Mouse (Mus musculus) kidney, postnatal 0 days (tissue): ENCODE data around the gene AI481877. TPM values are rescaled to one million over a fixed set of nuclear protein-coding genes. Genes with fewer than 3 reads are reported as not detected.
A peak's percentile ranks its signal among the peaks of the same experiment; 100 is the strongest.

Experiments used
- ATAC-seq: fragments of 200-750 bp; cut with Nextera tagmentation; replicated peaks from 2 replicates; pipeline ENCODE4 v1.8.0; 2017; ENCODE audit warnings: low read depth, moderate number of reproducible peaks, moderate TSS enrichment, moderate library complexity; ENCODE audit not compliant: low FRiP score
- DNase-seq: peaks from one replicate; pipeline ENCODE4 v3.0.0-alpha.2; 2016; ENCODE audit warnings: low spot score
- H3K27ac ChIP-seq: fragments of 300-500 bp; sonication (generic); 2 replicates; pipeline ENCODE4 v1.5.1; 2014; ENCODE audit warnings: mild to moderate bottlenecking
- H3K27me3 ChIP-seq: fragments of 300-500 bp; sonication (generic); 2 replicates; pipeline ENCODE4 v1.6.1; 2014; ENCODE audit warnings: low read length, mixed read lengths; ENCODE audit not compliant: insufficient read depth
- H3K36me3 ChIP-seq: fragments of 300-500 bp; sonication (generic); 2 replicates; pipeline ENCODE4 v1.6.1; 2014; ENCODE audit warnings: low read length, mixed read lengths; ENCODE audit not compliant: insufficient read depth
- H3K4me1 ChIP-seq: fragments of 300-500 bp; sonication (generic); replicated peaks from 2 replicates; pipeline ENCODE4 v1.6.1; 2014; ENCODE audit warnings: antibody characterized with exemption, low read length, mixed read lengths; ENCODE audit not compliant: insufficient read depth
- H3K4me2 ChIP-seq: fragments of 300-500 bp; sonication (generic); 2 replicates; pipeline ENCODE4 v1.6.1; 2014; ENCODE audit warnings: mild to moderate bottlenecking, low read length, moderate library complexity, mixed read lengths
- H3K4me3 ChIP-seq: fragments of 300-500 bp; sonication (generic); replicated peaks from 2 replicates; pipeline ENCODE4 v1.5.1; 2014; ENCODE audit warnings: low read depth, low read length
- H3K9ac ChIP-seq: fragments of 300-500 bp; sonication (generic); 2 replicates; pipeline ENCODE4 v1.6.1; 2014; ENCODE audit warnings: low read depth, low read length
- H3K9me3 ChIP-seq: fragments of 300-500 bp; sonication (generic); replicated peaks from 2 replicates; pipeline ENCODE4 v1.6.1; 2016; ENCODE audit warnings: low read length, inconsistent platforms, mixed read lengths
- CTCF ChIP-seq: IDR thresholded peaks from 2 replicates; pipeline ENCODE4 v1.5.1; 2016; ENCODE audit warnings: antibody characterized with exemption, low read depth, mild to moderate bottlenecking, moderate library complexity
- WGBS: fragments of 180-500 bp; shearing (Covaris S2); extraction: QIAGEN DNeasy Blood & Tissue Kit; methylation state at CpG from one replicate; pipeline ENCODE4 v1.1.7; 2014; 5-methylcytosine and 5-hydroxymethylcytosine counted together
- polyA plus RNA-seq: library from polyadenylated mRNA; unstranded; fragments of >200 nt; fragmentation: Nextera tagmentation; extraction: Ambion mirVana; gene quantifications from 2 replicates; pipeline ENCODE4 v1.2.1, GENCODE M21; 2015

The AI481877 gene
- polyA plus RNA-seq, 1 experiment from 2014 or later: not detected

DNA sequence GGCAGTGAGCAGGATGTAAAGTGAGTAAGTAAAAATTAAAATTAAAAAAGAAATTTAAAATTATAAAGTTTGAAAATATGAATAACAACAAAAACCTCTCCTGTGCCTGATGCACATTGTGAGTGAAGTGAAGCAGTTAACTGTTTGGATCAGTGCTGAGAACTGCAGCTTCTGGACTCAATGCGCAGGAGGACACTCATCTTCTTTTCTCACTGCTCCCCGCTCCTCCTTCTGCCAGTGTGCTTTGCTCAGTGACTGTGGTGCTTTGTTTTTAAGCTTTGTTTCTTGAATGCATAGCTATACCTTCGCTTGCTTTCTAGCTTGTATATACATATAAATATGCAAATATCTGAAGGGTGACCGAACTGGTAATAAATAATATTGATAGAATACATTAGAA is 30.1 kb downstream of the AI481877 start:
- TF ChIP-seq CTCF: no peak

DNA sequence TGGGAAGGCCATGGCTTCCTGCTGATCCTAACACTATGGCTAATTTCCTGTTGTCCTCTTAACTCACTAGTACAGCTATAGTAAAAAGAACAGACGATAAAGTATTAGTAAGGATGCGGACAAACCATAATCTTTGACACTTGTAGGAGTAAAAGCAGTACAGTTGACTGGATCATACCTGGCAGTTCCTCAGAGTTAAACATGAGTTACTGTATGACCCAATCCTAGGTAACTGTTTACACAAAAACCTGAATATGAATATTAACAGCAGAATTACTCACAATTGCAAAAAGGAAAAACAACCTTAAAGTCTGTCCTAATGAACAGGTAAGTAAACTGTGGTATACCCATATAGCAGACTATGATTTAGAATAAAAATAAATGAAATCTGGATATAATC is 30.9 kb downstream of the AI481877 start:
- no peaks in the 10 kb centered on the region for H3K4me1 ChIP-seq
- no peak for TF ChIP-seq CTCF
- ATAC-seq: no peak

More for the DNA sequence above, 30.1 kb downstream of the AI481877 start:
- Histone ChIP-seq H3K27me3 (no peaks in the 10 kb centered on the region), H3K36me3 (no peaks in the 10 kb centered on the region), H3K4me2 (no peak overlapping the region), H3K9me3 (no peaks in the 10 kb centered on the region), H3K4me3 (no peak overlapping the region), H3K4me1 (no peaks in the 10 kb centered on the region), H3K27ac (no peak overlapping the region), H3K9ac (no peak overlapping the region)
- 83% methylated on average over 4 of the region's 4 CpGs for WGBS
- ATAC-seq (no peak), DNase-seq (peak; percentile 1)

DNA sequence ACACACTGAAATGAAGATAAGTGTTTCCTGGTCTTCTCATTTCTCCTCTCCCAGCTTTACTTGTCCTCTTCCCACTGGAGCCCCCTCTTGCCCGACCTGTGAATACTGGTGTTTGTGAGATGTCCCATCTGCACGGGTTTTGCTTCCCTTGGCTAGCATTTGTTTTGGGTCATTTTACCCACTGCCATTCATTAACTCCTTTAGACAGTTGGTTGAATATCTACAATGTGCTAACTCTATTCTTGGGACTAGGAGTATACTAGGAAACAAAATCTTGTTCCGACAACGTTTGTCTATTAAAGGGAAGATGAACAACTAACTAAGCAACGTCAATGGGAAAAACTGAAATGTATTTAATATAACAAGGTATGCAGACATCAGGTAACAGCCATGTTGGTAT is 32.1 kb downstream of the AI481877 start:
- H3K4me3 ChIP-seq: no peak overlapping the region
- H3K36me3 ChIP-seq: no peaks in the 10 kb centered on the region
- DNase-seq (no peak), ATAC-seq (no peak)
- no peak overlapping the region for H3K9ac ChIP-seq
- WGBS: 70% methylated on average over 5 of the region's 5 CpGs
- H3K4me2 ChIP-seq: no peak overlapping the region
- no peaks in the 10 kb centered on the region for H3K27me3 ChIP-seq
- H3K9me3 ChIP-seq: no peaks in the 10 kb centered on the region
- TF ChIP-seq CTCF: no peak
- no peaks in the 10 kb centered on the region for H3K4me1 ChIP-seq
- H3K27ac ChIP-seq: no peak overlapping the region

More for the DNA sequence above, 30.9 kb downstream of the AI481877 start:
- Histone ChIP-seq H3K4me2 (no peak overlapping the region), H3K27me3 (no peaks in the 10 kb centered on the region), H3K9ac (no peak overlapping the region), H3K27ac (no peak overlapping the region), H3K9me3 (no peaks in the 10 kb centered on the region), H3K4me3 (no peak overlapping the region), H3K36me3 (no peaks in the 10 kb centered on the region)
- WGBS: 65% methylated on average over 2 of the region's 2 CpGs
- no peak for DNase-seq

DNA sequence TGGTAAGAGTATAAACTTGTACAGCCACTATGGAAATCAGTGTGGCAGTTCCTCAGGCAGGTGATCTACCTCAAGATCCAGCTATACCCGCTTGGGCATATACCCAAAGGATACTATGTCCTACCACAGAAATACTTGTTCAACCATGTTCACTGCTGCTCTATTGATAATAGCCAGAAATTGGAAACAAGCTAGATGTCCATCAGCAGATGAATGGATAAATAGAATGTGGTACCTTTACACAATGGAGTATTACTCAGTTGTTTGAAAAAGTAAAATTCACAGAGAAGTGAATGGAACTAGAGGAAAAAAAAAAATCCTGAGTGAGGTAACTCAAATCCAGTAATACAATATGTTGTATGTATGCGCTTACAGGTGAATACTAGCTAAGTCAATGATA is 34.6 kb downstream of the AI481877 start:
- no peaks in the 10 kb centered on the region for H3K9me3 ChIP-seq
- no peaks in the 10 kb centered on the region for H3K36me3 ChIP-seq
- H3K9ac ChIP-seq: no peak overlapping the region
- DNase-seq (no peak), ATAC-seq (no peak)
- H3K4me2 ChIP-seq: no peak overlapping the region
- no peak overlapping the region for H3K4me3 ChIP-seq
- no peak for TF ChIP-seq CTCF
- 95% methylated on average over 2 of the region's 2 CpGs for WGBS
- H3K4me1 ChIP-seq: no peaks in the 10 kb centered on the region
- no peak overlapping the region for H3K27ac ChIP-seq
- H3K27me3 ChIP-seq: no peaks in the 10 kb centered on the region

DNA sequence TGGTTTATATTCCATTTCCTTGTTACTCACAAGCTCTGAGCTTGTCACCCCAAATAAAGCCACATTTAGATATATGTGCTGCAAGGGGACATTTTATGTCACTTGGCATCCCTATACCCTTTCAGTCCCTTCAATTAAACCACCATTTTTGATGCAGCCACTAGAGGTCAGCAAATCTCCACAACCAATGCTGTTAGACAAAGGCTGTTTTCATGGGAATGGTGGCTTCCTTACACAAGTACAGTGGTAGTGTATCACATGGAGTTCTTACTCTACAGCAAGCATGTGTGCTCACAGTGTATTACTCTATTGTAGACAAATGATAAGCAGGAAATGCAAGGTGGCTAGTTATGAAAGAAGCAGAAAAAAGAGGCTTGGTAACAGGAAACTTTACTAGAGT is 42.4 kb downstream of the AI481877 start:
- DNase-seq (peak; percentile 93), ATAC-seq (peak; percentile 63; the same call in 1 of the 2 replicates)
- Histone ChIP-seq H3K27me3 (no peaks in the 10 kb centered on the region), H3K4me1 (no peaks in the 10 kb centered on the region), H3K27ac (no peak overlapping the region), H3K4me3 (no peak overlapping the region), H3K9me3 (no peaks in the 10 kb centered on the region), H3K36me3 (no peaks in the 10 kb centered on the region), H3K9ac (no peak overlapping the region), H3K4me2 (no peak overlapping the region)
- peak; percentile 99 for TF ChIP-seq CTCF

DNA sequence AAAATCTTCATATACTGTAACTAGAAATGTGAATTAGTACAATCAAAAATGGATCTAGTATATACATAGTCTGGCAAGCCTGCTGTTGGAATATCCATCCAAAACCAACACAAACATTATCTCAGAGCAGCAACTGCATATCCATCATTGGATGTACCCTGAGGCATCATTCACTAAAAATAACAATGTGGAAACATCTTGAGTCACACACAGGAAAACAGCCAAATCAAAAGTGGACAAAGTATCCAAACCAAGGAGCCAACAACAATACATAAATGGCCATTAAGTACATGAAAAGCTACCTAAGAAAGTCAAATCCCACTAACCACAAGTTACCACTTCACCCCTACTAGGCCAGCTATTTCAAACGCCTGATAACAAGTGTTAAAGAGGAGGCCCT is 49.4 kb downstream of the AI481877 start:
- DNase-seq: no peak
- no peak for ATAC-seq
- no peaks in the 10 kb centered on the region for H3K36me3 ChIP-seq

DNA sequence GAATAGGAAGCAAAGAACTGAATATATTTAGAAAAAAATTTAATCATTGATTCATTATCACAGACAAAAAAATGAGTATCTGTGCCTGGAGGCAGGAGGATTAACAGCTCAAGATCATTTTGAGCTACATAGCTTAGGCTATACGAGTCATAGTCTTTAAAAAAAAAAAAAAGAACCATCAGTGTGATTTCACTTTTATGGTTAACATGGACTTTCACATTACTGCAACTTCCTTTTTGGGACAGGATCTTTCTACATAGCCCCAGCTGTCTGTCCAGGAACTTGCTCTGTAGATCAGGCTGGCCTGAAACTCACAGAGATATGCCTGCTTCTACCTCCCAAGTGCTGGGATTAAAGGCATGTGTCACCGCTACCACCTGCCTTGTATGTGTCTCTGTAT is 55.4 kb downstream of the AI481877 start:
- no peak for DNase-seq
- Histone ChIP-seq H3K4me3 (no peak overlapping the region), H3K4me2 (no peak overlapping the region), H3K36me3 (no peaks in the 10 kb centered on the region), H3K27ac (no peak overlapping the region), H3K4me1 (no peaks in the 10 kb centered on the region), H3K9ac (no peak overlapping the region), H3K9me3 (no peaks in the 10 kb centered on the region), H3K27me3 (no peaks in the 10 kb centered on the region)
- no peak for ATAC-seq
- 76% methylated on average over 2 of the region's 2 CpGs for WGBS
- TF ChIP-seq CTCF: no peak

More for the DNA sequence above, 49.4 kb downstream of the AI481877 start:
- H3K27me3 ChIP-seq: no peaks in the 10 kb centered on the region
- no peak for TF ChIP-seq CTCF
- H3K9ac ChIP-seq: no peak overlapping the region
- H3K4me2 ChIP-seq: no peak overlapping the region
- WGBS: 42% methylated on average over 1 of the region's 1 CpGs
- no peaks in the 10 kb centered on the region for H3K4me1 ChIP-seq
- no peak overlapping the region for H3K27ac ChIP-seq
- no peaks in the 10 kb centered on the region for H3K9me3 ChIP-seq
- H3K4me3 ChIP-seq: no peak overlapping the region
